Mouse (Mus musculus) spleen, adult 2 months (tissue): ENCODE results near the gene Lhx2. TPM values are rescaled to one million over a fixed set of nuclear protein-coding genes. Genes with fewer than 3 reads are reported as not detected.

Experiments
- DNase-seq, 2 experiments: peaks; one replicate each; pipeline versions ENCODE4 v3.0.0 to v3.0.0-alpha.2; 2012 to 2021; ENCODE audit warnings: low spot score in 2 of 2, low read depth in 1 of 2
- H3K27ac ChIP-seq: fragments of 200-500 bp; 2 replicates; pipeline ENCODE4 v1.5.1; 2012; ENCODE audit warnings: low read length, inconsistent platforms; ENCODE audit not compliant: insufficient read depth
- H3K27me3 ChIP-seq: fragments of 200-500 bp; 2 replicates; pipeline ENCODE4 v1.6.1; 2012; ENCODE audit warnings: mild to moderate bottlenecking, moderate library complexity, low read length, inconsistent platforms; ENCODE audit not compliant: control insufficient read depth, insufficient read depth
- H3K36me3 ChIP-seq: fragments of 200-500 bp; 2 replicates; pipeline ENCODE4 v1.6.1; 2012; ENCODE audit warnings: mild to moderate bottlenecking, low read length, inconsistent platforms; ENCODE audit not compliant: control insufficient read depth, insufficient read depth
- H3K4me1 ChIP-seq: fragments of 200-500 bp; 2 replicates; pipeline ENCODE4 v1.6.1; 2011; ENCODE audit warnings: inconsistent platforms; ENCODE audit not compliant: control insufficient read depth, insufficient read depth, insufficient read length
- H3K4me3 ChIP-seq: fragments of 200-500 bp; 2 replicates; pipeline ENCODE4 v1.5.1; 2011; ENCODE audit warnings: mild to moderate bottlenecking, inconsistent platforms; ENCODE audit not compliant: insufficient read depth, insufficient read length; ENCODE audit errors: extremely low read depth
- CTCF ChIP-seq: fragments of 200-500 bp; IDR thresholded peaks from 2 replicates; pipeline ENCODE4 v1.5.1; 2011; ENCODE audit warnings: mild to moderate bottlenecking, inconsistent platforms; ENCODE audit not compliant: insufficient read depth, insufficient read length, insufficient replicate concordance; ENCODE audit errors: extremely low read depth
- POLR2A ChIP-seq: fragments of 200-500 bp; IDR thresholded peaks from 2 replicates; pipeline ENCODE4 v1.6.1; 2011; ENCODE audit warnings: low read depth, low read length, inconsistent platforms
- WGBS: fragments of 180-500 bp; shearing (Covaris S2); methylation state at CpG from one replicate; pipeline ENCODE4 v1.1.7; 2018; 5-methylcytosine and 5-hydroxymethylcytosine counted together
- polyA plus RNA-seq: library from polyadenylated mRNA; depleted of rRNA; stranded (reverse); fragments of >200 nt; gene quantifications from 2 replicates; pipeline ENCODE4 v1.2.3, GENCODE M21; 2012

Gene Lhx2
- polyA plus RNA-seq, 1 experiment, result 0.30 TPM

DNA sequence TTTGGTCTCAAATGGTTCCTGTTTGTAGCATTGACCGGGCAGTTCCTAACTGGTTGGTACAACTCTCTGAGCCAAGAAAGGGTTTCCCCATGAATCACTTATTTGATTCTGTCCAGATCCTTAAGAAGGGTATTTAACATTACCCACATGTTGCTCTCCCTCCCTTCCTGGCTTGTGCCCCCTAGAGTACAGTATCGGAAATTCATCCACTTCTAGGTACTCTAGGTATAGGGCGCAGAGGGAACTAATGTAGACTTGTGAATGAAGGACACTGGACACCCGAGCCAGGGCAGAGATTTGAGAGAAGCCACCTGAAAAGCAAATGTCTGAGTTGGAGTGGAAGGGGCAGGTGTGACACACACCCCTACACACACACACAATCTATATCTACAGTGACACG lies 39.3 kb downstream of the Lhx2 start:
- 21% methylated on average over 5 of the region's 5 CpGs for WGBS

DNA sequence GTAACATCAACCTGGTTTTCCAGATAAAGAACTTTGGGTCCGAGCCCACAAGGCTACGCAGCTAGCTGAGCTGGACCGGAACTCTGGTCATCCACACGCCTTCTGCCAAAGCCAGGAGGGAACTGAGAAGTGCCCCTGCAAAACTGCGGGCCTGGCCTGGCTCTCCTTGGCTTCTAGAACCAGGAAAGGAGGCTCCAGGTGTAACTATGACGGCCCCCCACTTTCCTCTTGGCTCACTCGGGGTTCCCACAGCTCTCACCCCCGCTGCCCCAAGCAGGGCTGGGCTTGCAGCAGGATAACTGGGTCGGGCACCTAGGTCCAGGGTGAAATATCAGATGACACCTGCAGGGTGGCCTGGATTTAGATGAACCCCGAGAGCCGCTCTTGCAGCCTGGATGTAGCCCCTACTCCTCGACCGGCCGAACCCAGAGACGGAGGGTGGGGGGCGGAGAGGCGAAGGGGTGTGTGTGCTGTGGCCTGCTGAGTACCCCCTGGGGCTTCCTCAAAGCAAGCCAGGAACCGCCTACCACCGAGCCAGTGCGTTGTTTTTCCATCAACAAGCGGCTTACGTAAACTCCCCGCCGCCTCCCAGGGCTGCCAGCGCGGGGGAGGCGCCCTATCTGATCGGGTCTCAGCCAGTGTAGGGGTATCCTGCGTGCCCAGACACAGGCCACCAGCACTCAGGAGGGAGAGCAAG lies 39.9 kb downstream of the Lhx2 start:
- Histone ChIP-seq H3K27me3 (peaks cover 9% of the 10 kb centered on the region), H3K36me3 (no peaks in the 10 kb centered on the region), H3K4me1 (peaks cover 4% of the 10 kb centered on the region; the same call in 1 of the 2 replicates), H3K4me3 (no peak overlapping the region), H3K27ac (no peak overlapping the region)
- TF ChIP-seq POLR2A (no peak), CTCF (no peak)
- WGBS, result 9% methylated on average over 29 of the region's 29 CpGs
- no peak for DNase-seq

More for the DNA sequence above, 39.3 kb downstream of the Lhx2 start:
- Histone ChIP-seq H3K4me3 (no peak overlapping the region), H3K36me3 (no peaks in the 10 kb centered on the region), H3K27me3 (peaks cover 9% of the 10 kb centered on the region), H3K27ac (no peak overlapping the region), H3K4me1 (peaks cover 4% of the 10 kb centered on the region; the same call in 1 of the 2 replicates)
- TF ChIP-seq POLR2A (no peak), CTCF (no peak)
- DNase-seq, result peak in 1 of 2 experiments; percentile 17

GRCm38 (mm10) chr2:38379546-38379870 lies 40.4 kb downstream of the Lhx2 start:
- TF ChIP-seq CTCF, result no peak
- no peak for TF ChIP-seq POLR2A
- WGBS, result 18% methylated on average over 4 of the region's 4 CpGs
- H3K27me3 ChIP-seq, result peaks cover 9% of the 10 kb centered on the region

GRCm38 (mm10) chr2:38380136-38381083 lies 41.3 kb downstream of the Lhx2 start:
- peaks cover 4% of the 10 kb centered on the region; the same call in 1 of the 2 replicates for H3K4me1 ChIP-seq
- H3K36me3 ChIP-seq, result no peaks in the 10 kb centered on the region
- H3K4me3 ChIP-seq, result no peak overlapping the region
- 42% methylated on average over 10 of the region's 10 CpGs for WGBS
- DNase-seq, result no peak
- H3K27me3 ChIP-seq, result peaks cover 9% of the 10 kb centered on the region
- TF ChIP-seq CTCF (no peak), POLR2A (no peak)
- no peak overlapping the region for H3K27ac ChIP-seq

More at GRCm38 (mm10) chr2:38379546-38379870, 40.4 kb downstream of the Lhx2 start:
- no peak for DNase-seq
- Histone ChIP-seq H3K4me1 (peaks cover 4% of the 10 kb centered on the region; the same call in 1 of the 2 replicates), H3K27ac (no peak overlapping the region), H3K4me3 (no peak overlapping the region), H3K36me3 (no peaks in the 10 kb centered on the region)

DNA sequence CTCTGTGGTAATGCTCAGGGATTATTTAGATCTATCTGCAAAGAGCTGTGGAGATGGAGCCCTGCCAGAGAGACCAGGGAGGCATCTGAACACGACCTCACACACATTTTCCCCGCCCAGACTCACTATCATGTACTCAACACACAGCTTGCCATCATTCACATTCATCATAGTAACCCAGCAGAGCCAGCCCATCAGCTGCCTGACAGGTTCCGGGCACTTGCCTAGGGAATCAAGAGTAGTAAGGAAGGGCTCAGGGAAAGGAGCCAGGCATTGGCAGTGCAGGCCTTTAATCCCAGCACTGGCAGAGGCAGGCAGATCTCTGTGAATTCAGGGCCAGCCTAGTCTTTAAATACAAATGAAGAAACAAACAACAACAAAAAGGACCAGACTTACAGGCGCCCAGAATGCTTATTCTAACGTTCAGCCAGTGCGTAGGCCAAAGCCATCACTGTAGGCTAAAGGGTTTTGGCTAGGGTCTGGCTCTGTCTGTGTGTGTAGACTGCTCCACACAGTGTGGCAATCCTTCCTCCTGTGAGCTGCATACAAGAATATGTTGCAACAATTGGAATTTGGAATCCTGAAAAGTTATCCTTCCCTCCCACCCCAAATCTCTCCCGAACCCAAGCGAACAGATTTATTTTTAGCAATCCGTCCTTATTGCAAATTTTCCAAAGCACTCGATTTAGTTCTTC lies 48.6 kb downstream of the Lhx2 start:
- TF ChIP-seq CTCF, result no peak
- TF ChIP-seq POLR2A, result no peak
- no peaks in the 10 kb centered on the region for H3K27me3 ChIP-seq
- no peak overlapping the region for H3K27ac ChIP-seq
- no peak for DNase-seq
- 86% methylated on average over 10 of the region's 10 CpGs for WGBS
- no peak overlapping the region for H3K4me3 ChIP-seq
- H3K4me1 ChIP-seq, result no peaks in the 10 kb centered on the region
- no peaks in the 10 kb centered on the region for H3K36me3 ChIP-seq

DNA sequence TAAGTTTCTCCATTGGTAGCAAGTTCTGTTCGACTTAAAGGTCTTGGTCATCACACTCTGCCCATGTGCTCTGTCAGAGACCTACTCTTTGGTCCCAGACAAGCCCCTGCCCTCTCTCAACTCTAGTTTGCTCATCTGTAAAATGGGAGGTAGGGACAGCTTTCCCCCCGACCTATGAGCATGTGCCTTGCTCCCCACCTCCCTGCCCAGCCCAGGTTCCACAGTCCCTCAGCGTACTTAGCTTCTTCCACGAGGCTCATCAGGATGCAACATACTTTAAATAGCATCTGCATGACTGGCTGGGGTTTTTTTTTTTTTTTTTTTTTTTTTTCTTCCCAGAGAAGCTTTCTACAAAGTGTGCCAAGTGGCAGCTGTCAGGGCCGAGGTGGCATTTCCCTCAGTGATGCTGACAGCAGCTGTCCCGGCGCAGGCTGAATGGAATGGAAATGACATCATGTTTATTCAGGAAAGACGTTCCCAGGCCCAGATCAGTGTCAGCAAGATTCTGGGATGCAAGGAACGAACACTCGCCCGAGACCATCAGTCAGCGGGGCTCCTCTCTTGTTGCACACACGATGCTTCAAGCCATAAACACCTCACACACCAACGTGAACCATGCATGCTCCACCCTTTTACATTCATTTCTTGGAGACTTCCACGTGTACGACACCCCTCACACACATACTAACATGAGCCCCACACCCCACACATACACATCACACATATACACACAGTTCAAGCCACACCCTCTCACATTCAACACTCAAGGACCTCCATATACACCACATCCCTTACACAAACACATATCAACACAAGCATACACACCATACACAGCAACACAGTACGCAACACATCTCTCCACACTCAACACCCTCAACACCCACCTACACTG lies 56.1 kb downstream of the Lhx2 start:
- TF ChIP-seq CTCF (no peak), POLR2A (no peak)
- Histone ChIP-seq H3K4me1 (no peaks in the 10 kb centered on the region), H3K36me3 (no peaks in the 10 kb centered on the region), H3K4me3 (no peak overlapping the region), H3K27ac (no peak overlapping the region), H3K27me3 (no peaks in the 10 kb centered on the region)
- DNase-seq, result no peak
- 73% methylated on average over 17 of the region's 17 CpGs for WGBS
